Mouse (Mus musculus) liver, embryonic 14.5 days (tissue): Measurements from ENCODE around the gene Tex12.

Experiments used
- CTCF ChIP-seq: IDR thresholded peaks from 2 replicates; pipeline ENCODE4 v1.5.1; 2016; ENCODE audit warnings: antibody characterized with exemption, low read depth, control low read depth
- EP300 ChIP-seq: IDR thresholded peaks from 2 replicates; pipeline ENCODE4 v1.6.1; 2016; ENCODE audit warnings: antibody characterized with exemption, low read depth

- TF ChIP-seq CTCF (no peak), EP300 (no peak)
Measured at GRCm38 (mm10) chr9:50537295-50537694, 23.8 kb downstream of the Tex12 start.
